Mouse (Mus musculus) cortical plate, adult 2 months (tissue): ENCODE data around the gene Commd1.

Experiments
- CTCF ChIP-seq: fragments of 200-500 bp; IDR thresholded peaks from 2 replicates; pipeline ENCODE4 v1.5.1; 2011; ENCODE audit warnings: mild to moderate bottlenecking, control low read depth, low read length; ENCODE audit not compliant: insufficient read depth; ENCODE audit errors: extremely low read depth
- POLR2A ChIP-seq: fragments of 200-500 bp; IDR thresholded peaks from 2 replicates; pipeline ENCODE4 v1.6.1; 2011; ENCODE audit warnings: mild to moderate bottlenecking, low read length, control low read depth; ENCODE audit not compliant: insufficient read depth; ENCODE audit errors: extremely low read depth

DNA sequence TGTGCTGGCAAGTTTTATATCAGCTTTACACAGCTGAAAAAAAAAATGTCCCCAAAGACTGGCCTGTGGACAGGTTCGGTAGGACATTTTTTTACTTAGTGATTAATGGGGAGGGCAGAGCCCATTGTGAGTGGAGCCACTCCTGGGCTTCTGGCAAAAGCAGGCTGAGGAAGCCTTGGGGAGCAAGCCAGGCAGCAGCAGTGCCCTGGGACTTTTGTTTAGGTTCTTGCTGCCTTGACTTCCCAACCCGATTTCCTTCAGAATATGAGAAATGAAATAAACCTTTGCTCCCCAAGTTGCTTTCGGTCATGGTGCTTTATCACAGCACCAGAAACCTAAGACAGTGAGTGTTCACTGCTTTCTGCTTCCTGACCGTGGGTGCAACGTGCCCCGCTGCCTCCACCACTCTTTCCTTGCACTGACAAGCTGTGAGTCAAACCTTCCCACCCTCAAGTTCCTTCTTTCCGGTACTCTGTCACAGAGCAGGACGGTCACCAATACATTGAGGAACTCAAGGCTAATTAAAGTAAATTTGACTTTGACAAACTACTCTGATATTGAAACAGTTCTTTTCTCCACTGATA lies 53.5 kb downstream of the Commd1 start:
- TF ChIP-seq CTCF (no peak), POLR2A (no peak)
